Mouse (Mus musculus) cerebral cortex, adult 2 months (tissue): Measurements from ENCODE around the gene Zc3h10.

Experiments
- WGBS: fragments of 180-500 bp; shearing (Covaris S2); methylation state at CpG from one replicate; pipeline ENCODE4 v1.1.7; 2018; 5-methylcytosine and 5-hydroxymethylcytosine counted together

Zc3h10 gene

DNA sequence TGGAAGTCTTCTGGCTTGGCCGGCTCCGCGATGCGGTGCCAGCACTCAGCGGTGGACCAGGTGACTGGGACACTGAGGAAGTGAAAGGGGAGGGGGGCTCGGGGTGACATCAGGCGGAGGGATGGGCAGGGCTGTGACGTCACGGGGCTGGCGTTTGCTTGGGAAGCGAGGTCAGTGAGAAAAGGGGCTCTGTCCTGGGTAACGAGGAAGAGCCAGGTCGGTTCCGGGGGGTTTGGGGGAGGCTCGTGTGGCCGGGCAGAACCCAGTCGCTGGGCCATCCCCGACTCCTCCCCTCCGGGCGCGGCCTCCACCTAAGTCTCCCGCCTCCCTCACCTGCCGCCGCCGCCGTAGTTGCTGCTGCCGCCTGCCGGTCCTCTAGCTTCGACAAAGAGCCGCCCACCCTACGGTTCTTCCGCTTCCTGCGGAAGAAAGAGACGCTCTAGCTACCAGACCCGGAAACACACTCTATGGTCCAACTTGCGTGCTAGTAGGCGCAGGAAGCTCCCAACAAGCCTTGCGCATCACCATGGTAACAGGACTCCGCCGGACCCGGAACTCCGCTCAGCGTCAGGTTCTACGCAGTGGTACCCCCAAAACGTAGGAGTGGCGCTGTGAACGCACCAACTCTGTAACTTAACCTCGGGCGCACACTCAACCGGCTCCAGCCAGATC lies at the start of gene Zc3h10:
Gene Zc3h10, minus strand, starts transcription at position 414 of the 672 bp plus-strand sequence.
- WGBS = under 1% methylated on average over 49 of the region's 50 CpGs

DNA sequence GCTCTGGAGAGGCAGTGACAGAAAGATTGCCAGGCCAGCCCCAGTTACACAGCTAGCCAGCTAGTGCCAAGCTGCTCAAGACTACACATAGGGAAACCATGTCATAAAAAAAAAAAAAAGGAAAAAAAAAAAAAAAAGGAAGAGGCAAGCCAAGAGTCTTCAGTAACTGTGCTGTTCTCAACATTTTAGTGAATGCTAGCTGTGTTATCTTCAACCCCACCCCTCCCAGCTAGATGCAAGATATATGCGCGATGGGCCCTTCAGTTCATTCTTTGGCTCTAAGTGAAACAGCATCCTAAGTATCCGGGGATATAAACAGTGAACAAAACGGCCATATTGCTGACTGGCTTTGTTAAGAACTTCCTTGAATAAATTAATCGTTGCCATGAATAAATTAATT lies 45.2 kb upstream of the Zc3h10 start:
- WGBS = 56% methylated on average over 5 of the region's 5 CpGs

DNA sequence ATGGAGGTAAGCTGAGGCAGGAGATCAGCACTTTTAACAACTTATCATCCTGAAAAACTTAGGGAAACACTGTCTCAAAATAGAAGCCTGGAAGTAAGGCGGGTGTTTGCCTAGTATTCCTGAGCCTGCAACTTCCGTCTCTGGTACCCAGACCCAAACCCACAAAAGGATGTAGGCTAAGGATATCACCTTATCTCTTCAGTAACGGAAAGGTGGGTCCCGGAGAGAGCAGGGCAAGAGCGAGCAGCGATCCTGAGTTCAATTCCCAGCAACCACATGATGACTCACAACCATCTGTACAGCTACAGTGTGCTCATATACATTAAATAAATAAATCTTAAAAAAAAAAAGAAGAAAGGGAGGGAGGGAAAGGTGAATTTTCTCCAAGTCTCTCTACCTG lies 43.9 kb upstream of the Zc3h10 start:
- WGBS = 90% methylated on average over 6 of the region's 6 CpGs

DNA sequence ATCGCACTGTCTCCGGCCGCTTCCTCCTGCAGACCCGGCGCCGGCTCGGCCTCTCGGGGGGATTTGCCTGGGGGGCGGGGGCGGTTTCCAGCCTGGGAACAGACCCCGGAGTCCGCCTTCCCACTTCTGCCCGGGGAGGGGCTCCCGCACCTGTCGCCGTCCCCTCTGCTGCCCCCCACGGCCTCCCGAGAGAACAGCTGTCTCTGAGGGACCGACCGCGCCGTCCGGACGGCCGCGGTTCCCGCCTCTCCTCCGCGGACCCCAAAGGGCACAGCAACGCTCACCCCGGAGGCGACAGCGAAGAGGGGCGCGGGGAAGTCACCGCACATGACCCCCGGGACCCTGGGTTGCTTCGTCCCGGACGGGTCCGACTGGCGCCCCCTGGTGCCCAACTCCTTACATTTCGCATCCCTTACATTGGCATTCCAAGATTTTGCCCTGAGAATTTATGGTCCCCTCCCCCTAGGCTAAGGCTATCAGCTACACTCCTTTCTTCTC lies 42.7 kb upstream of the Zc3h10 start:
- WGBS = under 1% methylated on average over 43 of the region's 43 CpGs

DNA sequence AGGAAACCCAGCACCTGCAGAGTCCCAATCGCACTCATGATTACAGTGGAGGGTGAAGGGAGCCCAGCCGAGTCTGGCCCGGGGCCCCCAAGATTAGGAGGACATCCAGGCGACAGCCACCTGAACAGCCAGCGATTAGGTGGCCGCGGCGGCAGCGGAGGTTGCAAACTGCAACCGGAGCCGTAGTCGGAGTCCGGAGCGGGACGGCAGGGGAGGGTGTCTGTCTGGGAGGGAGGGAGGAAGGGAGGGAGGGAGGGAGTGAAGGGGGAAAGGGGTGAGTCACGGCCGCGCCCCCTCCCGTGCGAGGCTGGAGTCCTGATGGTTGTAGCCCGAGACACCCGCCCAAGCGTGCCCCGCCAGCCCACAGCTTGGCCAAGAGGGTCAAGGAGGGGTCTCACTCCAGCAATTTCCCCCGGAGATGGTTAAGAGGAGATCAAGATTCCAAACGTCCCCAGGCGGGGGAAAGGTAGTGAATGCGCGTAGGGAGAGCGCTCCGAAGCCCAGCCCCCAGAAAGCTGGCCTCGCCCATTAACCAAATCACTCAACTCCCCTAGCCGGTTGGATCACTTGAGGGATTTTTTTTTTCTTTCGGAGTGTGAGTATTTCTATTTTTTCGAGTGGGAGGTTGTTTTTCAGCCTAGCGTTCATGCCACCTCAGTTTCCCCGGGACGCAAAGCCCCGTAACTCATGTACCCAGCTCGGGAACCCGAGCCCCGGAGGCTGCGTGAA lies 42.1 kb upstream of the Zc3h10 start, which contains the start of gene Erbb3:
Gene Erbb3, minus strand, starts transcription at position 189 of the 729 bp plus-strand sequence.
- under 1% methylated on average over 43 of the region's 43 CpGs for WGBS

DNA sequence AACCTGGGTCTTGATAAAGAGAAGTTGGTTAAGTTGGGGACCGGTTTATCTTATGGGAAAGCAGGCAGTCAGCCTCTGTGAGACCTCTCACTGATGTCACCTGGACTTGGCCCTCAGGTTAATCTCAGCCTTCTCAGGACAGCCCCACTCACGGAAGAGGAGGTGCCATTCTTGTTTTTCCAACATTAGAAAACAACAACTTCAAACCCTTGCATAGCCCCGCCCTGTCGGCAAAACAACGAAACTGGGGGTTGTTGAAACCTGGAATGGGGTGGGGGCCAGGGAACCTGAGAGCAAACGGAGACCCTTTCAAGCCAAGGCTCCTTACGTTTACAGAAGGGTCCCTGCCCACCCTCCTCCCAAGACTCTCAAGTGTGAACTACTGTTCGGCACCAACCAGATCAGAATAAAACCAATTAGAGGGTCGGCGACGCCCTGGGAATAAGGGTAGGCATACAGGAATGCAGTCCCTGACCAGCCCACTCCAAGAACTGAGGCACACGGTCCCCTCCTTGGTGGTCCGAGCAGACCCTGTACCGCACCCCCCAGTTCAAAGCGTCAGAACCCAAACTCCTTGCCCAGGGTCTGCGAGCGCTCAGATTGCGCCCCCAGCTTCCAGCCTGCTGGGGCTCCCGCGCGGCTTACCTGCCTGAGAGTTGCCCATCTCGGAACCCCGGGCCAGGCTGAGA lies 41.3 kb upstream of the Zc3h10 start:
- WGBS = 9% methylated on average over 23 of the region's 23 CpGs

DNA sequence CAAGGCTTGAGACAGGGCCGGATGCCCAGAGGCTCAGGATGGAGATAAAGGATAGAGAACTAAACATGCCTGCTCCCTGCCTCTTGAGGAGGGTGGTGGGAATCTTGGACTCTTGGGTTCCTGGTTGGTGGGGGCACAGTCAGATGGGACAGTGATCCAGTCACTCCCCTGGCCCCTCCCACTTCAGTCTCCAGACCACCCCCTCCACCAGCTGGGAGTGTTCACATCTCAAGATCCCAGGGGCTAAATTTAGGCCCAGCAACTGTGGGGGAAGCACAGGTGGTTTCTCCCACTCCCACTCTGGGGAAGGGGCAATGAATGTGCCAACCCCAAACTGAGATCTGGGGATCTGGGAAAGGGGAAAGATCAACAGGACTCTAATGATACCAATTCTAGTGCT lies 40.6 kb upstream of the Zc3h10 start:
- WGBS = 48% methylated on average over 1 of the region's 1 CpGs

DNA sequence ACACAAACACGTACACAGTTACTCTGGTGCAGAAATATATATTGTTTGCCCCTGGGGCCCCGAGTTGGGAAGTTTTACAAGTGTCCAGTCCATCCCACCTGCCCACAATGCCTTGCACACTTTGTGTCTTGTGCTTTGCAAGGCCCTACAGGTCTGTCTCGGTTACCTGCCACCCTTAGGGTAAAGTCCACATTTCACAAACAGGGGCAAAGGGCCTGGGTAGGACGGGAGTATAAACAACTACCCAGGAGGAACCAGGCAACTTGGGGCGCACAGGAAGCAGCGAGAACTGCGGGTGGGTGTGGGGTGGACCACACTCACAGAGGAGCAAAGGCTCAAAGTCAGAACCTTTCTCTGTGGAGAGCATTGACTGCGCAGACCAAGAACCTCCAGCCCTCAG lies 40.1 kb upstream of the Zc3h10 start:
- 65% methylated on average over 8 of the region's 8 CpGs for WGBS

DNA sequence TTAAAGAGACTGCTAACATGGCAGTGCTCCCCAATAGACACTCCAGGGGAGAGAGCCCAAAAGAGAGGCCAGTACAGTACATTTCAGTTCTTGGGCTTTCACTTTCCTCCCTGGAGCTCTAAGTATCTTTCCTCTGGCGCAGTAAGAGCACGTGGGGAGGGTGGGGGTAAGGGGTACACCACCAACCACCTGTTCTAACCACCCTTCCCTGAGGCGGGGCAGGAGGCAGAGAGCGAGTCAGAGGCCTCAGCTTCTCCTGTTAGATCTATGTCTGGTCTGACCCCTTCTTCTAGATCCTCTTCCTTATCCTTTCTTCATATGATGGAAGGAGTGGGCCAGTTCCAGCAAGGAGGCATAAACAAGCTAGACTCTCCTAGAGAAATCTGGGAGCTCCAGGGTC lies 39.5 kb upstream of the Zc3h10 start:
- 60% methylated on average over 4 of the region's 4 CpGs for WGBS

DNA sequence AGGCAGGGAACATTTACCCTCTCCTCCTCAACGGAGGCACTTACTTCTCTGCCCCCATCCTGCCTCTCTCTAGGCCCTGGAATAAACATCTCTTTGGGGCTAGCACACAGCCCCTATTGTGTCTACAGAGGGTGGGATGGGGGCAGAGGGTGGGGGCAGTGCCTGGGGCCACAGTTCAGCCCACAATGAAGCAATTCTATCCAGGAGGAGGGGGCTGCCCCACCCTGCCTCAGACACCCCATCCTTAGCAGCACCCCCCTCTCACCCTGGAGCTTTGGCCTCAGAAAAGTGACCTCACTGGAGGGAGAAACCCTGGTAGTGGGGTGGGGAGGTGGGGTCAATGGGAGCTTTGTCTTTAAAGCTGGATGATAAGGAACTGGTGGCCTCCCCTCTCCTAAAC lies 39.0 kb upstream of the Zc3h10 start:
- 42% methylated on average over 1 of the region's 1 CpGs for WGBS

DNA sequence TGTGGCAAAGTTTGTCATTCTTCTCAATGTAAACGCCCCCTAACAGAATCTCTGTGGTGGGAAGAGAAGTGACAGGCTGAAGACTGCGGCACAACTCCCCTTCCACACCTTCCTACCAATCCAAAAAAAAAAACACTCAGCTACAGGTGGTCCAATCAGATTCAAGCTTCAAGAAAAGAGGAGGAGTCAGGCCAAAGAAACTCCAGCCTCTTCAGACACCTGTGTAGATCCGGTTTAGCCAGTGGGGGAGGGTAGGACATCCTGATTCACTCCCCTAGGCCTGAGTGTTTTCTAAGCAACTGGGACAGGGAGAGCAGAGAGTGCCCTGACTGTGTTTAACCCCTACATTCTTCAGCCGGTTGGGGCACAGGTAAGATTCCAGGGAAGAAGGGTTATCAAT lies 36.8 kb upstream of the Zc3h10 start:
- 20% methylated on average over 4 of the region's 4 CpGs for WGBS

DNA sequence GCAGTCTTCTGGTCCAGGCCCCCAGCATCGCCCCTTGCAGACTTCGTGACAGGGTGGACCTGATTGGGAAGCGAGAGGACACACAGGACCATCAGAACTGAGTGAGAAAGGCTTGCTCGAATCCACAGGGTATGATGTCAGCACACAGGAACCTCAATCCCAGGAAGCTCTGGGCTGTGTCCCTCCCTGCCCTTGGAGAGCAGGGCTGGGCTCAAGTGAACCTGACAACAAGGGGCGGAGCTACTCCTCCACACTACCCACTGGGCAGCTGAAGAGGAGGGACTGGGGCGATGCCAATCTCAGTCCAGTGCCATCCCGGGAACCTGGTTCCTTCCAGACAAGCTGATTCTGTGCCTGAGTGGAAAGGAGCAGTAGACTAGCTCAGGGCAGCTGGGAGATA lies 36.1 kb upstream of the Zc3h10 start:
- WGBS = 38% methylated on average over 7 of the region's 7 CpGs

DNA sequence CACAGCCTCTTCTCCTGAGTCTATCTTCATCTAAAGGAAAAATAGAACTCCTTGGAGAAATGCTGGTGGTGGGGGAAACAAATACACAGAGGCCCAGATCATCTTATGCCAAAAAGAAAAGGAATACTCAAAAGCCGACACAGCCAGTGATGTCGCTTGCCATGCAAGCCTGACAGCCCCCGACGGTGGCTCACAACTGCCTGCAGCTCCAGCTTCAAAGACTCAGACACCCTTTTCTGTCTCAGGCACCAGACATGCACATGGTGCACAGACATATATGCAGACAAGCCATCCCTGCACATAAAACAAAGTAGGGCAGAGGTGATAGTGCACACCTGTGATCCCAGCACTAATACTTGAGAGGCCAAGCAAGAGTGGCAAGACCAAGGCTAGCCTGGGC lies 32.2 kb upstream of the Zc3h10 start:
- 81% methylated on average over 4 of the region's 4 CpGs for WGBS

DNA sequence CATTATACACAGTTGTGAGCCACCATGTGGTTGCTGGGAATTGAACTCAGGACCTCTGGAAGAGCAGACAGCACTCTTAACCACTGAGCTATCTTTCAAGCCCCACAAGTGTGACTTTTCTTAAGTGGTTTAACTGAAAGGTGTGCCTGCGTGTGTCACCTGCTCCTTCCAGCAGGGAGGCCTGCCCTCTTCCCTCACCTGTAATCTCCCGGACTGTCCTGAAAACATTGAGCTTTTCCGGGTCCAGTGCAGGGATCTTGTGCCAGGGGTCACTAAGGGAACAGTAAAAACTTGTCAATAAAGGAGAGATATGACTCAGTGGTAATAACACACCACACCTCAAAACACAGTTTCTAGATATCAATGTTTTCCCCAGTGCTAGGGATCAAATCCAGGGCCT lies 31.7 kb upstream of the Zc3h10 start:
- WGBS = 94% methylated on average over 3 of the region's 3 CpGs

DNA sequence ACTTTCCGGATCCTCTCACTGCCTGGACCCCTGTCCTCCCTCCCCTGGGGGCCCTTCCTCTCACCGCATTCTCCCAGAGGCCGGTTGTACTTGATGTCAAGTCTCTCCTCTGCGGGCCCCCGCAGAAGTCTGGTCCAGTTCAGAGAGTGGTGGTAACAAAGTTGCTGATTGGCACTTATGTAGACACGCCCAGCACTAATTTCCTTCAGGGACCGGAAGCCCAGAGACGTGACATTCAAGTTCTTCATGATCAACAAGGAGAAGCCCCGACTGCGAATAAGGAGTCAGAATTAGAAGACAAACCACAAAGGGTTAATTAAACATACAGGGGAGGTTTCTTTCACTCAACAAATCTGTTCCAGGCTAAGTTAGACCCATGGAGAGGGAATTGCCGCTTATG lies 30.8 kb upstream of the Zc3h10 start:
- 77% methylated on average over 11 of the region's 11 CpGs for whole genome bisulfite sequencing

DNA sequence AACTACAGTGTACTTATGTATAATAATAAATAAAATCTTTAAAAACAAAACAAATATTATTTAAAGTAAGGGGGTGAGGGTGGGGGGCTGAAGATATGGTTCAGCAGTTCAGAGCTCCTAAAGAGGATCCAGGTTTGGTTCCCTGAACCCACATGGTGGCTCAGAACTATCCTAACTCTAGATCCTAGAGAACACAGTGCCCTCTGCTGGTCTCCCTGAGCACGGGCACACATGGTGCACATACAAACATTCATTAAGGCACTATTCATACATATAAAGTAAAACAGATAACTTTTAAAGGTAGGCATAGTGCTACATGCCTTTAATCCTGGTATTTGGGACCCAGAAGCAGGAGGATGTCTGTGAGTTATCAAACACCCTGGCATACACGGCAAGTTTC lies 27.5 kb upstream of the Zc3h10 start:
- 95% methylated on average over 2 of the region's 2 CpGs for WGBS

DNA sequence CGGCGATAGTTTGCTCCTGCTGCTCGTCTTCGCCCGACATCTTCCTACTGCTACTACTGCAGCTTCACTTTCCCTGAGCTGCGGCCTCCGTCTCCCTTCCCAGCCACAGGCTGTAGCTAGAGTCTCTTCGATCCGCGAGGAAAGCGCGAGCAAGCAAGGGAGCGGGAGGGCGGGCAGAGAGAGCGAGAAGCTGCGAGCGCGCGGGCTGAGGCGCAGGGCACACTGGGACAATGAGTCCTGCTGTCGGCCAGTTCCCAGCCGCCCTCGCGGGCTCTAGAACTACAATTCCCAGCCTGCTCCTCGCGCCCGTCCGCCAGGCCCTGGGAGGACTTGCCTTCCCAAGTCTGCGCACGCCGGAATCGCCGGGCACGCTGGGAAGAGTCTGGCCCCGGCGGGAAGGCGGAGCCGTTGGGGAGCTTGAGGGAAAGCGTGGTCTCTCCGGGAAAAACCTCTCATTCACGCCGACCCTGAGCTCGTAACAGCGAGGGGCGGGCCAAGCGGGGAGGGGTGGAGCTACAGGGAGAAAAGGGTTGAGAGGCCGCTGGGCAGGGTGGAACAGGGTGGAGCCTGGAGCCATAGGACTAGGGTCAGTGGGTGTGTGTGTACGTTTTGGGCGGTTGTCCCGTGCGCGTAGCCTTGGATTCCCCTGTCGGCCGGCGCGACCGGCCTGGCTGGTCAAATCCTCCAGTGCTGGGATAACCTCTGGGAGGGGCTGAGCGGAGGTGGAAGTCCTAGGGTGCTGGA lies 18.4 kb upstream of the Zc3h10 start, which contains the start of gene Pa2g4:
Gene Pa2g4, minus strand, starts transcription at position 200 of the 744 bp plus-strand sequence.
- WGBS = under 1% methylated on average over 58 of the region's 58 CpGs

DNA sequence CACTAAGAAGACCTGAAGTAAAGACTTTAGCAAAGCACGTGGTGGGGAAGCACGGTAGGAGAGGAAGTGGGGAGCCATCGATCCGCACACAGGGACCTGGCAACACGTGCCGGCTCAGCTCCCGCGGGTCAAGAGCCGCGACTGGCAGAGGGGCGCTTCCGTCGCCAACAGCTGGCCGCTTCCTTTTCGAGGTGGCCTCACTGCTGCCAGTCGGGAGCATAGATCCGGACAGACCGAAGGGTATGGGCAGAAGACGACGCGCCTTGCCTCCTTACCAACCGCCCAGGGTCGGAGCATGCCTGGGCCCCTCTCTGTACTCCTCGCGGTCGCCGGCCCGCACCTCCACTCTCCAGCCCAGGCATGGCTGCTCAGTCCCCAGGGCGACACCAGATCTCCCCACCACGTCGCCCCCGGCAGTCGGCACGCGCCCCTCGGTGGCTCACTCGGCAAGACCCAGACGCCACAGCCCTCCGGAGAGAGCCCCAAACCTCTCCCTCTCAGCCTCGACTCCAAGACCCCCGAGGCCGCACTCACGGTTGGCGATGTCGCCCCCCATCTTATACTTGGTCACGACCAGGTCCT lies 17.7 kb upstream of the Zc3h10 start:
- under 1% methylated on average over 46 of the region's 46 CpGs for WGBS

DNA sequence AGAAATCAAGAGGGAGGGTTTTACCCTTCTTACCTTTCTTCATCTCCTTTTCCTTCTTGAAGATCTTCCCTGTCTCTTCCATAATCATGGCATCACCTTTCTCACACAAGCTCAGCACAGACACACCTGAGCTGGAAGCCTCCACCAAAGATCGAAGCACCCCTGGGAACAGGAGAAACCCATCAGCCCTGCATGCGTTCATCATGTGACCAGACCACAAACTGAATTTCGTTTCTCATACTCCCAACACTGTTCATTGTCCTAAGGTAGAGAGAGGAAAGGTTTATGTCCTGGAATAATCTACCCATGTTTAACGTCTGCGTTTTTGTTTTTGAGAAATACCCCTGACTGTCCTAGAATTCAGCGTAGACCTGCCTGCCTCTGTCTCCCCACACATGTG lies 16.0 kb upstream of the Zc3h10 start:
- 81% methylated on average over 6 of the region's 6 CpGs for WGBS

DNA sequence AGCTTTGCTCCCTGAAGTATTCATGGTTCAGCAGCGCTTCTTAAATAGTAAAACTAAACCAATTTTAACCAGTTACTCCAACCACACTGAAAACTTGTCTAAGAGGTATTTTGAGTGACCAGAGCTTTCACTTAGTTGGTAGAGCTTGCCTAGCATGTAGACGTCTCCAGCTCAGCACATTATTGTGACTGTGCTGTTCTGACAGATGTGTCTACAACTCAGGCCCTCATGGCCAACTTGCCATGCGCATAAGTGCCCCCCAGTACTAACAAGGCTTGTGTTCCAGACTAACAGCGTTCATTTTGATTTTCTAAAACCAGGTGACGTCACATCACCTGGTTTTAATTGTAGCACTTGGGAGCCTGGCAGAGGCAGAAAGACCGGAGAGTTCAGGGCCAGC lies 9.4 kb upstream of the Zc3h10 start:
- 80% methylated on average over 6 of the region's 6 CpGs for WGBS

DNA sequence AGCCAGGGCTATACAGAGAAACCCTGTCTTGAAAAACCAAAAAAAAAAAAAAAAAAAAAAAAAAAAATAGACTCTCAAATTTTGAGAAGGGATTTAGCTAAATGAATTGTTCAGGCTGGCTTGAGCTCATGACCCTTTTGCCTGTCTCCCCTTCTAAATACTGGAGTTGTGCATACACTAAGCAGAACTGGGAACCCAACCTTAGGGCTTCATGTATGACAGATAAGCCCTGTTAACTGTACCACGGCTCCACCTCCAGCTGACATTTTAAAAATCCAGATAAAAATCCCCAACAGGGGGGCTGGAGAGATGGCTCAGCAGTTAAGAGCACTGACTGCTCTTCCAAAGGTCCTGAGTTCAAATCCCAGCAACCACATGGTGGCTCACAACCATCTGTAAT lies 8.0 kb upstream of the Zc3h10 start:
- WGBS = 92% methylated on average over 1 of the region's 1 CpGs
